Mouse (Mus musculus): ENCODE measurements around the gene Park7.

- TF ChIP-seq CTCF (IDR thresholded peaks at IDR 0.05; ENCODE audit: insufficient read depth, low read length): no peak
- TF ChIP-seq POLR2A (IDR thresholded peaks at IDR 0.05; ENCODE audit: borderline replicate concordance, extremely low read depth, low read depth, low read length): no peak
Observed at GRCm38 (mm10) chr4:150855346-150855745, 58.9 kb downstream of the Park7 start.
